Comparison of ENCODE assay signal across 8 mouse cellular contexts in the genomic region with DNA sequence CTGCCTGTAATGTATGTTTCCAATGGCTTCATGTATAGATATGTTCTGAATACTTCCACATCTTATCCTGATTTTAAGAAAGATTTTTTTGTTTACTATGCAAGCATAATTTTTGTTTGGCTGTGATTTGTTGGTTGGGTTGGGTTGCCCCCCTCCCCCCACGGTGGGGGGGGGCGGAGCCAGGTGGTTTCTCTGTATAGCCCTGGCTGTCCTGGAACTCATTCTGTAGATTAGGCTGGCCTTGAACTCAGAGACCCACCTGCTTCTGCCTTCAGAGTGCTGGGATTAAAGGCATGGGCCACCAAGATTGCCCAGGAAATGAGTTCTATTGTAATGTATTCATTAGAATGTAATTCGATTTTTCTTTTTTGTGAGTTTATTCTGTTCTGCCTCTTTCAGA. TPM values are rescaled to one million over a fixed set of nuclear protein-coding genes. Genes with fewer than 3 reads are reported as not detected.
DNase-seq lines count a peak whose midpoint lies in the region; ATAC-seq and TF ChIP-seq lines count a peak whose summit lies in the region.

No protein-coding gene starts in this region.

- no peak overlapping the region; the same call in 1 of the 2 replicates for H3K27ac ChIP-seq in layer of hippocampus, adult 2 months
- peak overlapping the region; percentile 93; the same call in 1 of the 2 replicates for H3K27ac ChIP-seq in hindbrain, embryonic 14.5 days
- H3K27ac ChIP-seq in midbrain, embryonic 15.5 days = no peak overlapping the region

- H3K9me3 ChIP-seq in hindbrain, embryonic 14.5 days (ENCODE audit: control insufficient read depth, low read length) = no peaks in the 10 kb centered on the region
- H3K9me3 ChIP-seq in midbrain, embryonic 15.5 days = no peaks in the 10 kb centered on the region

- H3K36me3 ChIP-seq in hindbrain, embryonic 14.5 days (replicated peaks; ENCODE audit: control insufficient read depth, insufficient read depth) = peaks cover 20% of the 10 kb centered on the region
- H3K36me3 ChIP-seq in midbrain, embryonic 15.5 days (replicated peaks) = peaks cover 5% of the 10 kb centered on the region; the same call in 1 of the 2 replicates

- H3K9ac ChIP-seq in hindbrain, embryonic 14.5 days = peak overlapping the region; percentile 70; the same call in 1 of the 2 replicates
- H3K9ac ChIP-seq in midbrain, embryonic 15.5 days = no peak overlapping the region

- DNase-seq in layer of hippocampus, adult 2 months (ENCODE audit: low spot score in 2 of 2) = no peak
- no peak for DNase-seq in layer of hippocampus, adult 9-10 months (ENCODE audit: low spot score)
- peak; percentile 72 for DNase-seq in R1 (ENCODE audit: low read depth, low spot score)
- no peak for DNase-seq in hindbrain, embryonic 14.5 days (ENCODE audit: low spot score)
- no peak for DNase-seq in testis, postnatal 14 days (ENCODE audit: low spot score)
- no peak for DNase-seq in ovary, postnatal 36 days (ENCODE audit: low spot score)
- DNase-seq in lung, postnatal 25 days (ENCODE audit: low spot score) = no peak

- peak overlapping the region; percentile 83 for H3K4me2 ChIP-seq in hindbrain, embryonic 14.5 days (replicated peaks)
- peak overlapping the region; percentile 76 for H3K4me2 ChIP-seq in midbrain, embryonic 15.5 days

- peaks cover 15% of the 10 kb centered on the region for H3K4me1 ChIP-seq in hindbrain, embryonic 14.5 days (replicated peaks; ENCODE audit: control insufficient read depth, insufficient read depth, low read length)
- H3K4me1 ChIP-seq in midbrain, embryonic 15.5 days = peaks cover 35% of the 10 kb centered on the region

- H3K4me3 ChIP-seq in layer of hippocampus, adult 2 months = peak overlapping the region; percentile 92; the same call in 1 of the 2 replicates
- H3K4me3 ChIP-seq in hindbrain, embryonic 14.5 days (replicated peaks; ENCODE audit: low read length) = peak overlapping the region; percentile 96
- peak overlapping the region; percentile 71 for H3K4me3 ChIP-seq in midbrain, embryonic 15.5 days

- no peak for ATAC-seq in hindbrain, embryonic 14.5 days (ENCODE audit: low FRiP score)
- no peak for ATAC-seq in midbrain, embryonic 15.5 days (replicated peaks)

- WGBS in hindbrain, embryonic 14.5 days = 36% methylated on average over 3 of the region's 3 CpGs
- 32% methylated on average over 3 of the region's 3 CpGs for WGBS in midbrain, embryonic 15.5 days

- TF ChIP-seq CTCF in layer of hippocampus, adult 2 months (conservative IDR thresholded peaks at IDR 0.05) = no peak

- no peaks in the 10 kb centered on the region for H3K27me3 ChIP-seq in hindbrain, embryonic 14.5 days (ENCODE audit: control insufficient read depth, insufficient read depth, low read length)
- H3K27me3 ChIP-seq in midbrain, embryonic 15.5 days (replicated peaks) = no peaks in the 10 kb centered on the region

RNA-seq across cellular contexts. Expression of a gene that starts 1.6 kb away (rescaled TPM):
- total RNA-seq in layer of hippocampus, adult 2 months (2021) = 100 to 1,000 TPM; 128 to 133 TPM
- polyA plus RNA-seq in hindbrain, embryonic 14.5 days (2014; fragmentation: Nextera tagmentation; extraction: Ambion mirVana) = 35.3 and 44.2 TPM in 2 replicates
- polyA plus RNA-seq in midbrain, embryonic 15.5 days (2015; fragmentation: Nextera tagmentation; extraction: Ambion mirVana) = 33.8 and 34.6 TPM in 2 replicates

RNA-seq across cellular contexts. Expression of a gene that starts 37.9 kb away (rescaled TPM):
- total RNA-seq in layer of hippocampus, adult 2 months (2021) = 10 to 100 TPM; 91.8 to 96.9 TPM
- polyA plus RNA-seq in hindbrain, embryonic 14.5 days (2014; fragmentation: Nextera tagmentation; extraction: Ambion mirVana) = 9.3 and 10.8 TPM in 2 replicates
- polyA plus RNA-seq in midbrain, embryonic 15.5 days (2015; fragmentation: Nextera tagmentation; extraction: Ambion mirVana) = 11.7 and 12.1 TPM in 2 replicates
